Mouse (Mus musculus) right cerebral cortex, adult 2 months (tissue): ENCODE results near the gene Sephs2.

Source experiments
- DNase-seq, 2 experiments: peaks; one replicate each; pipeline ENCODE4 v3.0.0; 2021 to 2022; ENCODE audit warnings: low spot score in 2 of 2

Sephs2 gene

GRCm38 (mm10) chr7:127232622-127233367, 41.1 kb downstream of the Sephs2 start, which contains the start of the genes Zfp553 and Sept1:
Zfp553 (plus strand) TSS chr7:127233061.
Sept1 (minus strand) TSS chr7:127233130.
- peak; percentile 79 to 86 for DNase-seq

- DNase-seq: no peak
Observed at GRCm38 (mm10) chr7:127231826-127232621, 41.8 kb downstream of the Sephs2 start.

- DNase-seq: no peak
Observed at GRCm38 (mm10) chr7:127231376-127231775, 42.5 kb downstream of the Sephs2 start.

GRCm38 (mm10) chr7:127228615-127229303, 45.1 kb downstream of the Sephs2 start:
- DNase-seq: peak; percentile 87 to 89

- DNase-seq: no peak
Observed at GRCm38 (mm10) chr7:127225147-127225995, 48.5 kb downstream of the Sephs2 start.

- no peak for DNase-seq
Observed at GRCm38 (mm10) chr7:127224616-127225015, 49.2 kb downstream of the Sephs2 start.

GRCm38 (mm10) chr7:127223515-127224478, 50.1 kb downstream of the Sephs2 start:
- DNase-seq: no peak

- DNase-seq: no peak
Observed at GRCm38 (mm10) chr7:127223106-127223505, 50.7 kb downstream of the Sephs2 start.
